Mouse (Mus musculus) liver, embryonic 12.5 days (tissue): ENCODE data around the gene Baat. TPM values are rescaled to one million over a fixed set of nuclear protein-coding genes. Genes with fewer than 3 reads are reported as not detected.

Source experiments
- polyA plus RNA-seq: library from polyadenylated mRNA; unstranded; fragments of >200 nt; fragmentation: Nextera tagmentation; extraction: Ambion mirVana; gene quantifications from 2 replicates; pipeline ENCODE4 v1.2.1, GENCODE M21; 2016

The Baat gene
- polyA plus RNA-seq, 1 experiment from 2014 or later: 0.21 TPM

Other genes with a start within 250 kb of the Baat start
- 0.20 and 0.24 TPM in 2 replicates for gene Acnat2, start 98.4 kb downstream of the Baat start, polyA plus RNA-seq
- 0.18 and 0.37 TPM in 2 replicates for gene Acnat1, start 32.6 kb downstream of the Baat start, polyA plus RNA-seq
- 65.8 and 67.3 TPM in 2 replicates for gene Mrpl50, start 14.5 kb upstream of the Baat start, polyA plus RNA-seq
- 4.3 and 4.6 TPM in 2 replicates for gene Zfp189, start 14.6 kb upstream of the Baat start, polyA plus RNA-seq
- gene Aldob, start 43.0 kb upstream of the Baat start, polyA plus RNA-seq: 54.0 and 57.6 TPM in 2 replicates
- 13.3 and 14.6 TPM in 2 replicates for gene Tmem246, start 91.3 kb upstream of the Baat start, polyA plus RNA-seq
- gene Rnf20, start 125.4 kb upstream of the Baat start, polyA plus RNA-seq: 24.0 and 25.1 TPM in 2 replicates
- not detected in 2 replicates for gene Ppp3r2, start 175.5 kb upstream of the Baat start, polyA plus RNA-seq